Mouse (Mus musculus) layer of hippocampus, postnatal 14 days (tissue): Measurements from ENCODE around the gene Hoxa5. TPM values are rescaled to one million over a fixed set of nuclear protein-coding genes. Genes with fewer than 3 reads are reported as not detected.

Experiments
- DNase-seq, 2 experiments: peaks; one replicate each; pipeline ENCODE4 v3.0.0; 2021 to 2022; ENCODE audit warnings: low spot score in 2 of 2, mixed read lengths in 1 of 2
- total RNA-seq, 2 experiments: library from RNA; stranded (reverse); gene quantifications; 2 replicates each; pipeline ENCODE4 v1.2.3; 2021

The Hoxa5 gene
- total RNA-seq, 2 experiments from 2014 or later = not detected

DNA sequence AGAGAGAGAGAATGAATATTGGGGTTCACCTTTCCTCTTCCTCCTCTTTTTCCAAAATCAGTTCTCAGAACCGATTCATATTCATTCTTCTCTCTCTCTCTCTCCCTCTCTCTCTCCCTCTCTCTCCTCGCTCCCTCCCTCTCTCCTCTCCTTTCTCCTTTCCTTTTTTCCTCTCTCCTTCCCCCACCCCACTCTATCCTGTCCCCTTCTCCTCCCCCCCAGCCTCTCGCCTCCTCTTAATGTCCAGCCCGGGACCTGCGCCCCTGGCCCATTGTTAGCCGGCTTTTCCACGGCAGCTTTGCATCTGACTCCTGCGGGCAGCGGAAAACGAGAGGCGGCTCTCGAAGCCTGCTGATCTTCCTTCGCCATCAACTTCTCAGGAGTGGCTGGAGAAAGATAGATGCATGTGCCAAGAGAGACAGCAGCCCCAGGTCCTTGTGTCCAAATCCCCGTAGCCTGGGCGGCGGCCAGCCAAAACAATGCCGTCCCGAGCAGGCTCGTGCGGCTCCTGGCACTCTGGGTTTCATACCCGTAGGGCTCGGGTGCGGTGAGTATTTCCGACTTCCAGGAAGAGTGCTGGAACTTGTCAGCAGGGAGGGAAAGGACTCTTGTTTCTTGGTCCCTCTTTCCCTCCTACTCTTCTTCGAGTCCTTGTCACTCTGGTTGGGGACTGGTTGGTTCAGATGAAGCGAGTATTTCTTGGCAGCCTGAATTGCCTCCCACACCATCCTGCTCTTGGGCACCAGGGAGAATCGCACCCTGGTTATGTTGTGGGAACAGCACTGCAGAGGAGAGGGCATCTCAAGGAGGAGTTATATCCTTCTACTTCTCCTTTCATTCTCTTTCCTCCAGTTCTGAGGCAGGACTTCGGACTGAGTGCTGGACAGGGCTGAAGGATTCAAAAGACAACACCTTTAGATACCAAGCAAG is 38.7 kb downstream of the Hoxa5 start:
- no peak for DNase-seq

GRCm38 (mm10) chr6:52164626-52165440 is 39.6 kb downstream of the Hoxa5 start, which contains the start of gene Hoxa2:
Gene Hoxa2, minus strand, starts transcription at chr6:52164831.
- DNase-seq = no peak

- no peak for DNase-seq
Observed at GRCm38 (mm10) chr6:52164051-52164625, 40.2 kb downstream of the Hoxa5 start.

DNA sequence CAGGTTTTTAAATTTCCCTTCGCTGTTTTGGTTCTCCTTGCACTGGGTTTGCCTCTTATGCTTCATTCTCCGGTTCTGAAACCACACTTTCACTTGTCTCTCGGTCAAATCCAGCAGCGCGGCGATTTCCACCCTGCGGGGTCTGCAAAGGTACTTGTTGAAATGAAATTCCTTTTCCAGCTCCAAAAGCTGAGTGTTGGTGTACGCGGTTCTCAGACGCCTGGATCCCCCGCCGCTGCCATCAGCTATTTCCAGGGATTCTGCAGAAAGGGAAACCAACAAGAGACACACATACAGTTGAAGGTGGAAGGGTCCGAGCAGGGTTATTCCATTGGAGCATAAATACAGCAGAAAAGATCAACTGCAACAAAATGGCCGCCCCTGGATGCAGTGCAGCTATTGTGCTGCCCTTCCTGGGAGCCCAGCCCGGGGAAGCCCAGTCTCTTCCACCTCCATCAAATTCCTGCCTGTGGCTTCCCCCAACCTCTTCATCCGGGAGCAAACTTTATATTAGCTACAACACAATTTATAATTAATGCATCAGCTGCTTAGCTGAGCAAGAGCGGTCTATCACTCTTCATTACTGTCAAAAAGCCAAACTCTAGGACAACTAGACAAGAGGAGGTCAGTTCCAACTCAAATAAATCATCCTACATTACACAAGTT is 40.9 kb downstream of the Hoxa5 start:
- no peak for DNase-seq

GRCm38 (mm10) chr6:52162611-52163365 is 41.6 kb downstream of the Hoxa5 start:
- DNase-seq = no peak

DNA sequence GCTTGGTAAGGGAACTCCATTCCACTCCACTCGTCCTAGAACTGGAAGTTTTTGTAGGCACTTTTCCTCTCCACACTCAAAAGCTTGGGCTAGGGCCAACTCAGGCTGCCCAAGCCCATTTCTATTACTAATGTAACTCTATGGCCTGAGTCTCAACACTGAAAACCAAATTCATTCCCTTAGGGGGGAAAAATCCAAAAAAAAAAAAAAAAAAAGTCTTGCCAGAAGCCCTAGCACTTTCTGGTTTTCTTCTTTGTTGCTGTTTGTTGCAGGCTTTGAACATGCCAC is 42.4 kb downstream of the Hoxa5 start:
- no peak for DNase-seq

DNA sequence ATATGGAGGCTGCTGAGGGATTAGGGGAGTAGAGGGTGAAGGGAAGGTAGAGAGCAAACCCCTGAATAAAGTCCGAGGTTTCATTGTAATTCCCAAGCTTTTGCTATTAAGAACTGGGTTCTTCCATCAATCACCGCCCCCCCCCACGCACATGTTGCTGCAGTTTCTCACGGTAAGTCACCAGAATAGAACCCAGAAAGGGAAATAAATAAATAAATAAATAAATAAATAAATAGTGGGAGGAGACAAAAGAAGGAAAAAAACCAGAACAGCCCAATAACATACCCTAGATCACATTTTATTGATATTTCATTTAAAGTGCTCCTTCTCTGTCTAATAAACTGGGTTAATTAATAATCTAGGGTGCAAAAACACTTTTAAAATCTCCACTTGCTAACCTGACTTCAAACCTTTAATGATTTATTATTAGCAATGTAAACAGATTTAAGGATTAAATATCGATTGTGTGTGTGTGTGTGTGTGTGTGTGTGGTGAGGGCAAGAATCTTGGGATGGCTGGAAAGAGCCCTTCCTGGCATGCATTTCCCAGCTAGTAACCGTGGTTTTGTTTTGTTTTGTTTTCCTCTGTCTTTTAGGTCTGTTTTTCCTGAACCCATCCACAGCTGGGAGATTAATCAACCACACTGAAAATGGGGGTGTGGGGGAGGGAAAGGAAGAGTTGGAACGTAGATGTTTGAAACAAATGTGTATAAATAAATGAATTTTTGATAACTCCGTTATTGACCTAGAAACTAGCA is 42.9 kb downstream of the Hoxa5 start:
- no peak for DNase-seq

DNA sequence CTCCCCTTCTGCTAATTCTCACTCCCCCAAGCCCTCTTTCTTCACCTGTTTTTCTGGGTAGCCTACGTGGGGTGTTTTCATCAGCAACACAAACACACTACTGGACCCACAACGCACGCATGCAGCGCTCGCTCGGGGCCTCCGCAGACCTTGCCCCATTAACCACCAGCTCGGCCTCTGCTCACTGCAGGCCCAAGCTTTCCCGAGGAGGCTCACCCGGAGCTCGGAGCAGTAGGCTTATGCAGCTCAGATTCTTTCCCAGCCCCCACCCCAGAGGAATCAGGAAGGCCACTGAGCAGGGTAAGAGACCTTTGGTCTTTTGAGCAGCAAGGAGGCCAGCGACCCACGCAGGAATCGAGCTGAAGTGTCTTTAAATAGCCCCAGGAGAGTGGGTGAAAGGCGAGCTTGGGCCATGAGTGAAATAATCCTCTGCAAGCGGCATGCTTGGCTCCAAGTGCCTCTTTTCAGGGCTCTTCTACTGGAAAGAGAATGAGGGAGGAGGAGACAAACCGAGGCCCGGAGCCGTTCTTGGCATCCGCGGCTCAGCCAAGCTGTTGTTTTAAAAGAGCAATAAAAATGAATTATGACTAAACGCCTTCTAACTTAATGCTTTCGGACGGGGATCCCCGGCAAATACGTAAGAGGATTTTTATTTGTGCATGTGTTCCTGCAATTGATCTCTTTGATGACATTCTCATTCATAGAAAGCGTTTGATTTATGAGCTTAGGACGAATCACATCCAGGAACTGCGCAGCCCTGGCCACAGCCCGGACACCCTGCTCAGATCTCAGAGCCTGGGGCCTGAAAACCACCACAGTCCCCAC is 43.7 kb downstream of the Hoxa5 start:
- no peak for DNase-seq

GRCm38 (mm10) chr6:52159979-52160378 is 44.4 kb downstream of the Hoxa5 start:
- no peak for DNase-seq

GRCm38 (mm10) chr6:52159164-52159761 is 45.1 kb downstream of the Hoxa5 start:
- DNase-seq = no peak

GRCm38 (mm10) chr6:52158276-52159051 is 45.9 kb downstream of the Hoxa5 start, which contains the start of gene Hoxa1:
Gene Hoxa1, minus strand, starts transcription at chr6:52158317.
- no peak for DNase-seq

- no peak for DNase-seq
Observed at GRCm38 (mm10) chr6:52157466-52158275, 46.7 kb downstream of the Hoxa5 start.

DNA sequence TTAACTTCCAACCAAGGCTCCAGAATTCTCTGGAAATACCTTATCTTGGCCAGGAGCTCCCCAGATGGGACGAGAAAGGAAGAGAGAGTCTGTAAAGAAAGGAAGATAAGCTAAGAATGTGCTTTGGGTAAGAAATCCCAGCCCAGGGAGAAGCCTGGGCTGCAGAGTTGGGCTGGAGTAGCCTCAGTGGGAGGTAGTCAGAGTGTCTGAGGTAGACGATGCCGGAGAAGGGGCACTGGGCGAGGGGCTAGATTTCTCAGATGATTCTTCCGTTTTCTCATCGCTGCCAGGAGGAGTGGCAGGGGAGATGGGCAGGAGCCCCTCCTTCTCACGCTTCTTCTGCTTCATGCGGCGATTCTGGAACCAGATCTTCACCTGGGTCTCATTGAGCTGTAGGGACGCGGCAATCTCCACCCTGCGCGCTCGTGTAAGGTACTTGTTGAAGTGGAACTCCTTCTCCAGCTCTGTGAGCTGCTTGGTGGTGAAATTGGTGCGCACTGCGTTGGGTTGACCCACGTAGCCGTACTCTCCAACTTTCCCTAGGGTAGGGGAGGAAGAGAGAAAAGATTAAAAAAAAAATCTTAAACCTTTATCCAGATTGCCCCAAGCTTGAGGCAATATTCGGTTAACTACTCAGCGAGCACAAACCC is 47.7 kb downstream of the Hoxa5 start:
- DNase-seq = no peak

- DNase-seq = no peak
Observed at GRCm38 (mm10) chr6:52155471-52155870, 48.9 kb downstream of the Hoxa5 start.

GRCm38 (mm10) chr6:52154044-52154443 is 50.3 kb downstream of the Hoxa5 start:
- no peak for DNase-seq

- DNase-seq = no peak
Observed at GRCm38 (mm10) chr6:52153270-52153669, 51.1 kb downstream of the Hoxa5 start.
